Mouse (Mus musculus) ES-E14 (cell line): ENCODE results near the gene Itgb3. TPM values are rescaled to one million over a fixed set of nuclear protein-coding genes. Genes with fewer than 3 reads are reported as not detected.

ENCODE experiments used
- DNase-seq: peaks from one replicate; pipeline ENCODE4 v3.0.0-alpha.2; 2013; ENCODE audit warnings: low read depth, low spot score
- H3K27ac ChIP-seq: 2 replicates; pipeline ENCODE4 v1.5.1; 2012; ENCODE audit warnings: low read depth, mild to moderate bottlenecking, low read length, moderate library complexity, mixed read lengths; ENCODE audit not compliant: poor library complexity, insufficient read depth, severe bottlenecking
- H3K36me3 ChIP-seq: 2 replicates; pipeline ENCODE4 v1.6.1; 2012; ENCODE audit warnings: mild to moderate bottlenecking, low read length, moderate library complexity, mixed read lengths; ENCODE audit not compliant: control insufficient read depth, poor library complexity, insufficient read depth, severe bottlenecking
- H3K4me1 ChIP-seq, 2 experiments: fragments of 150-350 bp in 1 of 2; sonication (generic) in 1 of 2; 2 replicates each; pipeline ENCODE4 v1.6.1; 2012; ENCODE audit warnings: low read length in 2 of 2, mild to moderate bottlenecking in 1 of 2, mixed read lengths in 1 of 2; ENCODE audit not compliant: control insufficient read depth in 2 of 2, insufficient read depth in 2 of 2, poor library complexity in 1 of 2
- H3K4me3 ChIP-seq, 2 experiments: fragments of 150-350 bp in 1 of 2; sonication (generic) in 1 of 2; 2 replicates each; pipeline ENCODE4 v1.5.1; 2012; ENCODE audit warnings: low read length in 2 of 2, low read depth in 1 of 2, mild to moderate bottlenecking in 1 of 2, mixed read lengths in 1 of 2; ENCODE audit not compliant: insufficient read depth in 1 of 2, poor library complexity in 1 of 2, severe bottlenecking in 1 of 2
- H3K9ac ChIP-seq: 2 replicates; pipeline ENCODE4 v1.6.1; 2012; ENCODE audit warnings: low read depth, mild to moderate bottlenecking, low read length, mixed read lengths; ENCODE audit not compliant: poor library complexity, insufficient read depth, severe bottlenecking
- H3K9me3 ChIP-seq: fragments of 150-350 bp; sonication (generic); 2 replicates; pipeline ENCODE4 v1.6.1; 2012; ENCODE audit warnings: low read depth, mild to moderate bottlenecking, low read length; ENCODE audit not compliant: control insufficient read depth, insufficient read depth
- CHD2 ChIP-seq: IDR thresholded peaks from 2 replicates; pipeline ENCODE4 v1.6.1; 2014; ENCODE audit warnings: mild to moderate bottlenecking, low read depth, low read length, inconsistent platforms
- HCFC1 ChIP-seq: IDR thresholded peaks from 2 replicates; pipeline ENCODE4 v1.6.1; 2012; ENCODE audit warnings: low read length, inconsistent platforms, borderline replicate concordance; ENCODE audit not compliant: insufficient read depth
- MAFK ChIP-seq: IDR thresholded peaks from 2 replicates; pipeline ENCODE4 v1.6.1; 2014; ENCODE audit warnings: mild to moderate bottlenecking, low read depth, low read length, inconsistent platforms; ENCODE audit not compliant: insufficient read depth
- ZC3H11A ChIP-seq: IDR thresholded peaks from 2 replicates; pipeline ENCODE4 v1.6.1; 2012; ENCODE audit warnings: low read depth, mild to moderate bottlenecking, inconsistent platforms, low read length, borderline replicate concordance
- ZNF384 ChIP-seq: IDR thresholded peaks from 2 replicates; pipeline ENCODE4 v1.6.1; 2012; ENCODE audit warnings: low read depth, low read length, inconsistent platforms
- in situ Hi-C, 2 experiments: fragments of 600-800 bp; cut with MboI; formaldehyde crosslinking; loops; one replicate each; pipeline ENCODE4 v1.15.1; 2025; ENCODE audit warnings: low sequenced_read_pairs in 2 of 2, inconsistent platforms in 1 of 2; ENCODE audit not compliant: unreplicated experiment in 2 of 2
- total RNA-seq: library from RNA; depleted of rRNA; stranded (reverse); fragments of 300-350 nt; gene quantifications from 2 replicates; pipeline ENCODE4 v1.2.3, GENCODE M21; 2012

The Itgb3 gene
- total RNA-seq, 1 experiment = 7.7 TPM

- Histone ChIP-seq H3K4me1 (peaks cover 0 to 2% of the 10 kb centered on the region in 2 experiments; a peak in 1 of 4 replicates), H3K4me3 (no peak overlapping the region), H3K36me3 (no peaks in the 10 kb centered on the region), H3K9me3 (no peaks in the 10 kb centered on the region), H3K9ac (no peak overlapping the region), H3K27ac (no peak overlapping the region)
- TF ChIP-seq HCFC1 = no peak
- TF ChIP-seq ZC3H11A = no peak
- no peak for TF ChIP-seq MAFK
- no peak for TF ChIP-seq ZNF384
- TF ChIP-seq CHD2 = no peak
- in situ Hi-C loops = no loop called here
- DNase-seq = no peak
Measured at GRCm38 (mm10) chr11:104576772-104577612, 30.8 kb upstream of the Itgb3 start.

- DNase-seq = no peak
- Histone ChIP-seq H3K4me1 (peaks cover under 1 to 2% of the 10 kb centered on the region in 2 experiments; a peak in 2 of 4 replicates), H3K9ac (no peak overlapping the region), H3K4me3 (no peak overlapping the region), H3K9me3 (no peaks in the 10 kb centered on the region), H3K36me3 (no peaks in the 10 kb centered on the region), H3K27ac (no peak overlapping the region)
- TF ChIP-seq ZNF384 (no peak), CHD2 (no peak), MAFK (no peak), ZC3H11A (no peak), HCFC1 (no peak)
- in situ Hi-C loops = no loop called here
Measured at GRCm38 (mm10) chr11:104578074-104578473, 29.7 kb upstream of the Itgb3 start.

GRCm38 (mm10) chr11:104579084-104579483 lies 28.7 kb upstream of the Itgb3 start:
- DNase-seq = no peak
- Histone ChIP-seq H3K4me1 (peaks cover 2 to 9% of the 10 kb centered on the region in 2 experiments; a peak in 3 of 4 replicates), H3K9ac (no peak overlapping the region), H3K36me3 (no peaks in the 10 kb centered on the region), H3K4me3 (no peak overlapping the region), H3K9me3 (no peaks in the 10 kb centered on the region), H3K27ac (no peak overlapping the region)
- in situ Hi-C loops = no loop called here
- TF ChIP-seq ZNF384 (no peak), ZC3H11A (no peak), MAFK (no peak), HCFC1 (no peak), CHD2 (no peak)

GRCm38 (mm10) chr11:104579575-104579974 lies 28.2 kb upstream of the Itgb3 start:
- in situ Hi-C loops = no loop called here
- no peak overlapping the region for H3K9ac ChIP-seq
- no peaks in the 10 kb centered on the region for H3K36me3 ChIP-seq
- TF ChIP-seq ZNF384 (no peak), ZC3H11A (no peak), HCFC1 (no peak)
- H3K4me1 ChIP-seq = peaks cover 2 to 9% of the 10 kb centered on the region in 2 experiments; a peak in 3 of 4 replicates
- H3K9me3 ChIP-seq = no peaks in the 10 kb centered on the region
- no peak for DNase-seq
- H3K27ac ChIP-seq = no peak overlapping the region
- H3K4me3 ChIP-seq = no peak overlapping the region
